Mouse (Mus musculus) bone marrow, adult 2 months (tissue): Measurements from ENCODE around the gene Nid1.

Experiments used
- CTCF ChIP-seq: fragments of 200-500 bp; IDR thresholded peaks from 2 replicates; pipeline ENCODE4 v1.5.1; 2011; ENCODE audit warnings: low read length, control low read depth; ENCODE audit not compliant: control insufficient read depth, insufficient read depth
- POLR2A ChIP-seq: fragments of 200-500 bp; IDR thresholded peaks from 2 replicates; pipeline ENCODE4 v1.6.1; 2011; ENCODE audit warnings: low read depth, mild to moderate bottlenecking, control low read depth, low read length, borderline replicate concordance; ENCODE audit not compliant: control insufficient read depth

DNA sequence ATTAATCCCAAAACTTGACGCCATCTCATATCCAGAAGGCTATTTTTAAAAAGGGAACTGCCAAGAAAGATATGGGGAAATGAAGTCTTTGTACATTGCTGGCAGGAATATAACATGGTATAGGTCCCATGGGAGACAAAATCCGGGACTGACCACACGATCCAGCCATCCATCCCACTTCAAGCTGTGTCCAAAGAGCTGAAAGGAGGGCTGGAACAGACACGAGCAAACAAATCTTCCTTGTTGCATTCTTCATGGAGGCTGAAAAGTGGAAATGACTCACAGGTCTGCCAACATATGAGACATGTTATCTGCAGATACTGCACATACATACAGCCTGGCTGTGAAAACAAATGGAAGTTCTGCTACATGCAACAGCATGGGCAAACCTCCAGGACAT is 77.5 kb downstream of the Nid1 start:
- TF ChIP-seq CTCF (no peak), POLR2A (no peak)
